In genomic region chr11:42314850-42315249, GRCm38 (mm10) we compare ENCODE assay signal across 11 mouse cellular contexts. TPM values are rescaled to one million over a fixed set of nuclear protein-coding genes. Genes with fewer than 3 reads are reported as not detected.
DNase-seq lines count a peak whose midpoint lies in the region; ATAC-seq and TF ChIP-seq lines count a peak whose summit lies in the region.
"Had no signal": no experiment of that assay in that cellular context is flagged by ENCODE, and none has a peak within 500 bp of the region (broad histone marks: within the 10 kb centered on the region; RNA-seq: fewer than 3 reads in every experiment).

No protein-coding gene starts in this region.

- peaks cover 5% of the 10 kb centered on the region for H3K4me1 ChIP-seq in hindbrain, embryonic 12.5 days
- no peaks in the 10 kb centered on the region for H3K4me1 ChIP-seq in midbrain, postnatal 0 days (ENCODE audit: insufficient read depth, low read length)
- no peaks in the 10 kb centered on the region for H3K4me1 ChIP-seq in stomach, postnatal 0 days (replicated peaks; ENCODE audit: control insufficient read depth, insufficient read depth)
- H3K4me1 ChIP-seq in intestine, postnatal 0 days (replicated peaks; ENCODE audit: control insufficient read depth, insufficient read depth, low read length): no peaks in the 10 kb centered on the region
- H3K4me1 ChIP-seq: limb, embryonic 10.5 days had no signal

- H3K4me3 ChIP-seq in hindbrain, embryonic 12.5 days: no peak overlapping the region
- H3K4me3 ChIP-seq in midbrain, postnatal 0 days (ENCODE audit: low read depth, low read length): no peak overlapping the region
- no peak overlapping the region for H3K4me3 ChIP-seq in stomach, postnatal 0 days (ENCODE audit: low read depth, low read length)
- no peak overlapping the region for H3K4me3 ChIP-seq in intestine, postnatal 0 days (ENCODE audit: low read depth, low read length)
- H3K4me3 ChIP-seq: limb, embryonic 10.5 days had no signal

- H3K36me3 ChIP-seq in hindbrain, embryonic 12.5 days: no peaks in the 10 kb centered on the region
- no peaks in the 10 kb centered on the region for H3K36me3 ChIP-seq in midbrain, postnatal 0 days (ENCODE audit: insufficient read depth, low read length)
- no peaks in the 10 kb centered on the region for H3K36me3 ChIP-seq in stomach, postnatal 0 days (ENCODE audit: control insufficient read depth, insufficient read depth, low read length)
- H3K36me3 ChIP-seq in intestine, postnatal 0 days (ENCODE audit: control insufficient read depth, insufficient read depth): no peaks in the 10 kb centered on the region
- H3K36me3 ChIP-seq: limb, embryonic 10.5 days had no signal

- no peak for TF ChIP-seq EP300 in stomach, postnatal 0 days (optimal IDR thresholded peaks at IDR 0.05)

- no peak overlapping the region for H3K9ac ChIP-seq in hindbrain, embryonic 12.5 days
- no peak overlapping the region for H3K9ac ChIP-seq in midbrain, postnatal 0 days (replicated peaks; ENCODE audit: low read length, poor library complexity, severe bottlenecking)
- H3K9ac ChIP-seq in stomach, postnatal 0 days (ENCODE audit: low read length): no peak overlapping the region
- no peak overlapping the region for H3K9ac ChIP-seq in intestine, postnatal 0 days (ENCODE audit: low read depth, low read length)

- H3K27me3 ChIP-seq in hindbrain, embryonic 12.5 days: no peaks in the 10 kb centered on the region
- H3K27me3 ChIP-seq in midbrain, postnatal 0 days (ENCODE audit: insufficient read depth, low read length): no peaks in the 10 kb centered on the region
- H3K27me3 ChIP-seq in stomach, postnatal 0 days (ENCODE audit: control insufficient read depth, insufficient read depth, low read length): no peaks in the 10 kb centered on the region
- H3K27me3 ChIP-seq in intestine, postnatal 0 days (replicated peaks; ENCODE audit: control insufficient read depth, insufficient read depth, low read length): no peaks in the 10 kb centered on the region

- DNase-seq in adrenal gland, postnatal 10 days: peak; percentile 9
- DNase-seq in adrenal gland, adult 2 months: no peak
- DNase-seq in cerebellum, postnatal 14 days: peak; percentile 43 to 51
- peak; percentile 21 for DNase-seq in midbrain, postnatal 0 days (ENCODE audit: low spot score)
- no peak for DNase-seq in stomach, postnatal 0 days (ENCODE audit: low spot score)
- DNase-seq in right cerebral cortex, postnatal 14 days: no peak
- DNase-seq: heart, postnatal 36 days had no signal

- peak overlapping the region; percentile 33 for H3K4me2 ChIP-seq in hindbrain, embryonic 12.5 days (replicated peaks)
- 0 out of 2 replicates have a peak overlapping the region, but pooled peaks have one; percentile 6 for H3K4me2 ChIP-seq in midbrain, postnatal 0 days (ENCODE audit: low read depth, low read length, poor library complexity, severe bottlenecking)
- no peak overlapping the region for H3K4me2 ChIP-seq in stomach, postnatal 0 days (replicated peaks; ENCODE audit: low read depth)
- no peak overlapping the region for H3K4me2 ChIP-seq in intestine, postnatal 0 days (replicated peaks; ENCODE audit: low read depth)

- TF ChIP-seq CTCF in midbrain, postnatal 0 days (IDR thresholded peaks at IDR 0.05): no peak; the same call in 1 of the 2 replicates
- TF ChIP-seq CTCF in stomach, postnatal 0 days (IDR thresholded peaks at IDR 0.05; ENCODE audit: low read depth): no peak
- no peak for TF ChIP-seq CTCF in intestine, postnatal 0 days (IDR thresholded peaks at IDR 0.05; ENCODE audit: low read depth)

- peak; percentile 93 for ATAC-seq in hindbrain, embryonic 12.5 days (ENCODE audit: low FRiP score)
- ATAC-seq in midbrain, postnatal 0 days (ENCODE audit: low FRiP score): no peak
- ATAC-seq in stomach, postnatal 0 days (ENCODE audit: low FRiP score, low TSS enrichment): no peak
- ATAC-seq in intestine, postnatal 0 days: no peak

- no peaks in the 10 kb centered on the region for H3K9me3 ChIP-seq in hindbrain, embryonic 12.5 days (replicated peaks)
- no peaks in the 10 kb centered on the region for H3K9me3 ChIP-seq in midbrain, postnatal 0 days (ENCODE audit: low read length)
- H3K9me3 ChIP-seq in stomach, postnatal 0 days (ENCODE audit: control insufficient read depth, low read length): no peaks in the 10 kb centered on the region
- H3K9me3 ChIP-seq in intestine, postnatal 0 days (ENCODE audit: control insufficient read depth): no peaks in the 10 kb centered on the region
- H3K9me3 ChIP-seq: limb, embryonic 10.5 days had no signal

- H3K27ac ChIP-seq in hindbrain, embryonic 12.5 days: no peak overlapping the region
- H3K27ac ChIP-seq in midbrain, postnatal 0 days (ENCODE audit: low read depth, low read length): no peak overlapping the region
- H3K27ac ChIP-seq in stomach, postnatal 0 days (replicated peaks): no peak overlapping the region
- no peak overlapping the region for H3K27ac ChIP-seq in intestine, postnatal 0 days (ENCODE audit: low read depth, low read length)
- H3K27ac ChIP-seq: limb, embryonic 10.5 days had no signal

- WGBS in hindbrain, embryonic 12.5 days: 9% methylated on average over 6 of the region's 6 CpGs
- 7% methylated on average over 6 of the region's 6 CpGs for WGBS in midbrain, postnatal 0 days
- WGBS in stomach, postnatal 0 days: 24% methylated on average over 6 of the region's 6 CpGs
- WGBS in intestine, postnatal 0 days: 22% methylated on average over 6 of the region's 6 CpGs

RNA-seq across cellular contexts. Expression of gene Gabra6, which starts 6.0 kb away (rescaled TPM):
- not detected for total RNA-seq in adrenal gland, postnatal 10 days (2021)
- total RNA-seq in adrenal gland, adult 2 months (2021): not detected
- polyA plus RNA-seq in adrenal gland, adult 2 months (2012; rRNA removed): not detected in 2 replicates
- polyA plus RNA-seq in hindbrain, embryonic 12.5 days (2016; fragmentation: Nextera tagmentation; extraction: Ambion mirVana): not detected in 2 replicates
- total RNA-seq in midbrain, postnatal 0 days (2014; rRNA removed): 0.77 TPM in 1 of 2 replicates, not detected in the other
- polyA plus RNA-seq in midbrain, postnatal 0 days (2015; fragmentation: Nextera tagmentation; extraction: Ambion mirVana): 0.10 TPM in 1 of 2 replicates, not detected in the other
- not detected in 2 replicates for polyA plus RNA-seq in stomach, postnatal 0 days (2015; fragmentation: Nextera tagmentation; extraction: Ambion mirVana)
- not detected in 2 replicates for polyA plus RNA-seq in intestine, postnatal 0 days (2015; fragmentation: Nextera tagmentation; extraction: Ambion mirVana)
- total RNA-seq: heart, postnatal 36 days; megakaryocyte-erythroid progenitor cell, adult 5-6 weeks had no signal
- polyA plus RNA-seq: limb, embryonic 10.5 days had no signal

Comparison
In these comparisons a context has a peak if more than half of its experiments do, and no peak if none do; other contexts are left out.
1. DNase-seq: peak in adrenal gland, postnatal 10 days (single experiment), cerebellum, postnatal 14 days (2 of 2) and midbrain, postnatal 0 days (single experiment); none in adrenal gland, adult 2 months (single experiment), stomach, postnatal 0 days (single experiment) and right cerebral cortex, postnatal 14 days (single experiment).
2. H3K4me2 ChIP-seq: peak in hindbrain, embryonic 12.5 days (single experiment) and midbrain, postnatal 0 days (single experiment); none in stomach, postnatal 0 days (single experiment) and intestine, postnatal 0 days (single experiment).